Mouse (Mus musculus) spleen, postnatal 4 days (tissue): ENCODE measurements around the gene Ank2.

ENCODE experiments used
- DNase-seq, 2 experiments: peaks; one replicate each; pipeline ENCODE4 v3.0.0; 2022; ENCODE audit warnings: low spot score in 2 of 2

Gene Ank2

GRCm38 (mm10) chr3:127293479-127293874 is 205.7 kb downstream of the Ank2 start:
- no peak for DNase-seq

GRCm38 (mm10) chr3:127292864-127293478 is 206.2 kb downstream of the Ank2 start:
- no peak for DNase-seq

DNA sequence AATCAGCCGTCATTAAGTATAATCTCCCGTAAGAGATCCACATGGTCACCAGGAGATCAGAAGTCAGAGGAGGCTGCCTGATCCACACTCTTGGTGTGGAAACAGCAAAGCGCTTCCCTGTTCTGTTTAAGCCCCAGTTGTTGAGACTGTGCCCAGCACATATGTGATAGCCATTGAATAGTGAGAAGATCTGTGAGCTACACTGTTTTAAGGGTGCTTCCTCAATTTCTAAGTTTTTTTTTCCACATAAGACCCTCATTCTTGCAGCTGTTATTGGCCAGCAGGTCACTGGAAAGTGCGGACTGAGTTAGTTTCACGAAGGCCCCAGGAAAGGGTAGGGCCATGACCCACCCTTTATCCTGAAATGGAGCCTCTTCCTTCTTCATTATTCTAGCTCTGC is 216.9 kb downstream of the Ank2 start:
- no peak for DNase-seq

- DNase-seq, result no peak
These were observed 217.8 kb downstream of the Ank2 start for GRCm38 (mm10) chr3:127281390-127281789.

DNA sequence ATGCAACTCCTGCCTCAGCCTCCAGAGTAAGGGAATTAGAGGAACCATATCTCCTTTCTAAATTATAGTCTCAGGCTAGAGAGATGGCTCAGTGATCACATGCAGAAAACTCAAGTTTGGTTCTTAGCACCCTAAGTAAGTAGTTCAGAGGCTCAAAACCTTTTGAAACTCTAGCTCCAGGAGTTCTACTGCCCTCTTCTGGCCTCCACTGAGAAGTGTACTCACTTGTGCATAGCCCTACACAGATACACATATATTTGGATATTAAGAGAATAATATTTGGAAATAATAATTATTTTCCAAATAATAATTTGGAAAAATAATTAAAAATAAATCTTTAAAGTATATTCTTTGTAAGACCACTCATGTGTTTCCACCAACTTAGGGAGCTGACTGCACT is 218.8 kb downstream of the Ank2 start:
- DNase-seq, result no peak

- DNase-seq, result no peak
These were observed 223.2 kb downstream of the Ank2 start for GRCm38 (mm10) chr3:127275953-127276352.

DNA sequence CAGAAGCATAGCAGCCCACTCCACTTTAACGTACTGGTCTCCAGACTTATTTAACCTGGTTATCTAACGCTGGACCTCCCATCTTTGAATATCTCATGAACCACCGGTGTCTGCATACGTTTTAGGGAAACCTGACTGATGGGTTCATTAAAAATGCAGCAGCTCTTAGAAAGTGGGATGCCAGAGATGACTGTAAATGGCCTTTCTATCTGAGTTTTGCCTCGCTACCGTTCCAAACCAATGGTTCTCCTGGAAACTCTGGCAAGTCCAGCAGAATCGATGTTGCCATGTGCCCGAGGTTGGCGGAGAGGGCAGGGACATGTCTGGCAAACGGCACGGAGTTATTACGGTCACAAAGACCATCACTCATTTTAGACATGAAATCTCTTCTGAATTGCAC is 226.3 kb downstream of the Ank2 start:
- no peak for DNase-seq

DNA sequence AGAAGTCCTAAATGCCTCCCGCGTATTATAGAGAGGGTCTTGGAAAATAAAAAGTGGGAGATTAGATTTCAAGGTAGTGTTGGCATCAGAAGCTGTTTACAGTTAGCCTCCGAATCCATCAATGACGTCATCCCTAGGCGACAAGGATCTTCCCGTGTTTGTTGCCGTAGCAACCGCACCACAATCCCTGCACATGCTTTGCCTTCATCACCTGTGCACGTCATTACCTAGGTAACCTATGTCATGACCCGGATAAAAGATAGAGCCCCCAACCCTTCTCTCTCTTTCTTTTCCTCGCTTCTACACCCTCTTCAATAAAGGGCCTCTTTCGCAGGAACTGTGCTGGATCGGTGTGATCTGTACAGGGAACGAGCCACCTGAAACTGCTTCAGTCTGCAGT is 229.5 kb downstream of the Ank2 start:
- DNase-seq, result no peak

GRCm38 (mm10) chr3:127267846-127268245 is 231.3 kb downstream of the Ank2 start:
- DNase-seq, result no peak

- DNase-seq, result no peak
These were observed 233.4 kb downstream of the Ank2 start for GRCm38 (mm10) chr3:127265732-127266131.

DNA sequence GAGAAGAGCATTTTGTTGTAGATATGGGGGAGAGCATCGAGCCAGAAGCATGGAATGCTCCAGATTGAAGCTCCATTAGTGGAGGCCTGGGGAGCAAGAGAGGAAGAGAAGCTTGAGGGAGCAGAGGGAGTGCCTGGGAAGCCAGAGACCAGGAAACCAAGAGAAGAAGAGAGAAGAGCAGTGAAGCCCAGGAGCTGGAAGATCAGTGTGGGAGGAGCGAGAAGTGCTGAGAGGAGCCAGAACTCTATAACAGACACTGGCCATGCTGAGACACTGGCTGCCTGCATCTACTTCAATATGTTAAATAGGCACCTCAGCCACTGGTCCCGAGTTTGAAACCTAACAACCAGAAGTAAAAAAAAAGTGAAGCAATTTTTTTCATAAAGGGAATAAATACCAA is 234.0 kb downstream of the Ank2 start:
- DNase-seq, result no peak

- DNase-seq, result no peak
These were observed 238.4 kb downstream of the Ank2 start for GRCm38 (mm10) chr3:127260786-127261166.

DNA sequence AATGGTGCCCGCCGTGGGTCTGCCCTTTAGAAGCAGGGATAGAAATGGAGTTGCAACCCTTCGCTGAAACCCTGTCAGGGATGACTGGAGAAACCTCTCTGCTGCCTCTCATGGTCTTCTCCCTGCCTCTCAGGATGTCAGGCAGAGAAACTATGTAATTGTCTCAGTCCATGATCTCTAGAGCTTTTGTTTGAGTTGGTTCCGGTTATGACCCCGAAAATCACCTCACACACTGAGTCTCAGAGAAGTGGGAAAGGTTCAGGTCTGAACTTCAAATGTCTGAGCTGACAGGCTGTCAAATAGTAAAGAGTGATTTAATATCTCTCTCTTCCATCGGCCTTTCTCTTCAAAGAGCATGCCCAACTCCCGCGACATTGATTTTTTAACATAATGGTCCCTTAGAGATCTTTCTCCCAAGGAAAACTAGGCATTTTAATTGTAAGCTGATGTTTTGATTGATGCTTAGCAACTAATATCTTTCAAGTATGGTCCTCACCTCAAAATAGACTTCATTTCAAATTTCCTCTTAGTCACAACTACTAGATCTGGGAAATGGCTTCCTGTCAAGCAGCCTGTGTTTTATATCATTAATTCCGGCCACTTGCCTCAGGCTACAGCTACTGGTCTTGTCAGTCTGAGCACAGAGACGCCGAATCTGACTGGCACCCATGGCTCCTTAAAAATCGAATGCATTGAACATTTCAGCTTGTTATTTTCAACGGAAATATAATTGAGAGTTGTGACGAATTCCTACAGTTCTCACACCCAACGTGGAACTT is 239.0 kb downstream of the Ank2 start:
- no peak for DNase-seq

DNA sequence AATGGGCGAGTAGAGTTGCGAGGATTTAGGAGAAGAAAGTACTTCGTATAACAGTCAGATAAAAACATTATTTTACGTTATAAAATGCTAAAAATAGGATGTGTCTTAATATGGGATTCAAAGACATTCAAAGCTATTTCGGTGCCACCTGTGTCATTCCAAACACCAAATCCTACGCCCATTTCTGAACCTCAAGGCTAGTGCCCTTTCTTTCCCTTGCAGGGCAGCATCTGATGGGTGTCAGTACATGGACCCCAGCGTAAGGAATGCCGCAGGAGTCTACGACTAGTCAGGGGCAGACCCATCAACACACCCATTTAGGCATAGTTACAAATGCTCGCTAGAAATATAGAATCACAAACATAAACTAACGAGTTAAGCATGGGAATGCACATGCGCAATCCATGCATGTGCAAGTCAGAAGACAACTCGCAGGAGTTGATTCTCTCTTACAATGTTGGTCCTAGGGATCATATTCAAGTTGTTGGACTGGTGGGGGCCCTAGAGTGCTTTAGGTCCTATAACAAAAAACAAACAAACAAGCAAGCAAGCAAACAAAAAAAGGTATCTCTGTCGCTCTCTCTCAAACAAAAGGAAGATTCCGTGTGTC is 240.6 kb downstream of the Ank2 start:
- DNase-seq, result no peak

DNA sequence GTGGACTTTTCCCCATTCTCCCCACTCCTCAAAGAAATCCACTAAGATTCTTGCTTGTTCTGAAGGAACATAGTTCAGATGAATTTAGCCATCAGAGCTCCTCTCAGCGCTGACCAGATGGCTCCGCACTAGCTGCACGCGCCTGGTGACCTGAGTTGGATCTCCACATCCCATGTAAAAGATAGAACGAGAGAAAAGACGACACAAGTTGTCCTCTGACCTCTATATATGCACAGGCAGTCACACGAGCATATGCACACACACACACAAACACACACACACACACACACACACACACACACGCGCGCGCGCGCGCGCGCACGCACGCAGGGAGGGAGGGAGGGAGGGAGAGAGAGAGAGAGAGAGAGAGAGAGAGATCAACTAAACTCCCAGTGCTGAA is 241.2 kb downstream of the Ank2 start:
- no peak for DNase-seq

- DNase-seq, result no peak
These were observed 241.7 kb downstream of the Ank2 start for GRCm38 (mm10) chr3:127257279-127257925.

- no peak for DNase-seq
These were observed 242.5 kb downstream of the Ank2 start for GRCm38 (mm10) chr3:127256681-127257080.

- no peak for DNase-seq
These were observed 248.2 kb downstream of the Ank2 start for GRCm38 (mm10) chr3:127250930-127251329.

- no peak for DNase-seq
These were observed 250.5 kb downstream of the Ank2 start for GRCm38 (mm10) chr3:127248611-127249010.

DNA sequence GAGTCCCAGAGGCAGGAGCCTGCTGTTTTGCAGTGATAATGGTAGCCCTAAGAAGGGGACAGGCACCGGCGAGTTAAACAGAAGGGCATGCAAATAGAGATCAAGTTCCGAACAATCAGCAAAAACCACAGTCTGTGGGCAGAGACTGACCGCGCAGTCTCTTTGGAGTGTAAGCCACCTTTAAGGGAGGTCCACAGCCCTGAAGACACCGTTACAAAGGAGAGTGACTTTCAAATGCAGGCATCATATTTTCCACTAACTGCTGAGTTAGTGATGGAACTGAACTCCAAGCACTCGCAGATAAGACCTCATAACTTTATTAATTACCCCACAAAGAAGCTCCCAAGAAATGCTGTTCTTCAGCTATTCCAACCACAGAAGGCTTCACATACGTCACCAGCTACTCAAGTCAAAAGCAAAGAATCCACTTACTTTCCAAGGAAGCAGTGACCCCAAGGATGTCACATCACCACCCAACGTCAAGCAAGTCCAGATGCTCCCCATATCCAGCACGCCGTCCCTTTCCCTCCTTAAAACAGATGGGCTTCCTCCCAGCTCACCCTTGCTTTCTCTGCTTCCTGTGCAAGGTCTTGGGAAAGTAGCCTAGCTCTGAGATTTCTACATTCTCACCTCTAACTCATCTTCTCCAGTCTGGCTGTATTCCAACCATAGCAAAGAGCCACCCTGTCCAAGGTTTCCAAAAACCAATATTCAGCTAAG is 252.0 kb downstream of the Ank2 start:
- DNase-seq, result no peak

- no peak for DNase-seq
These were observed 255.1 kb downstream of the Ank2 start for GRCm38 (mm10) chr3:127243928-127244642.
